Mouse (Mus musculus) CD8-positive naive resting alpha-beta T cell, adult 2 months (primary cell): ENCODE measurements around the gene Usp17la.
"Not testable (repeated sequence)": the region's sequence is repeated elsewhere in the genome, so short reads cannot be mapped to it uniquely, and the experiment has no call there.

ENCODE experiments used
- DNase-seq, 2 experiments: peaks; one replicate each; pipeline ENCODE4 v3.0.0; 2022; ENCODE audit warnings: low read depth in 2 of 2, low spot score in 2 of 2

Gene Usp17la

GRCm38 (mm10) chr7:104856709-104857108 is at the start of gene Usp17la:
Usp17la (plus strand) TSS chr7:104857009.
- not testable (repeated sequence) for DNase-seq

GRCm38 (mm10) chr7:104810335-104810734 is 46.5 kb upstream of the Usp17la start:
- DNase-seq = not testable (repeated sequence)

- no peak for DNase-seq
These were observed 14.3 kb upstream of the Usp17la start, which contains the start of gene Usp17lb for GRCm38 (mm10) chr7:104842503-104842902. Usp17lb (minus strand) TSS chr7:104842603.

DNA sequence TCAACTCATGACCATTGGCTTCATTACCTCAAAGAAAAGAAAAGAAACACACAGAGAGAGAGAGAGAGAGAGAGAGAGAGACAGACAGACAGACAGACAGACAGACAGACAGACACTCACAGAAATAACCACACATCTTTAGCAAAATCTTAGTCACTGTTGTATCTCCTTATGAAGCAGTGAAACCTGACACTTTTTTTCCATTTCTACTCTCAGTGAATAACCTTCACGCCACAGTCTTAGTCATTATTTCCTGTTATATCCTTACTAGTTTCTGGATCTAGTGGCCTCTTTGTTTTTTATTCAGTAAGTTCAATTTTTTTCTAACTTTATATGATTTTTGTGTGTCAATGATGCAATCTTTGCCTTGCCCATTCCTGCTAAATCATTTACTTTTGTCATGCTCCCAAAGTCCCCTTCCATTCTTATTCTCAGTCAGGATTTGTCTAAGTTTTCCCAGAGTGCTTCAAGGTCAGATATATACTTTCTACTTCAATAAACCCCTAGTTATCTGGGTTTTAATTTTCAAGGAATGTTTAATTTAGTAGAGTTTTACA is 13.0 kb upstream of the Usp17la start:
- no peak for DNase-seq

DNA sequence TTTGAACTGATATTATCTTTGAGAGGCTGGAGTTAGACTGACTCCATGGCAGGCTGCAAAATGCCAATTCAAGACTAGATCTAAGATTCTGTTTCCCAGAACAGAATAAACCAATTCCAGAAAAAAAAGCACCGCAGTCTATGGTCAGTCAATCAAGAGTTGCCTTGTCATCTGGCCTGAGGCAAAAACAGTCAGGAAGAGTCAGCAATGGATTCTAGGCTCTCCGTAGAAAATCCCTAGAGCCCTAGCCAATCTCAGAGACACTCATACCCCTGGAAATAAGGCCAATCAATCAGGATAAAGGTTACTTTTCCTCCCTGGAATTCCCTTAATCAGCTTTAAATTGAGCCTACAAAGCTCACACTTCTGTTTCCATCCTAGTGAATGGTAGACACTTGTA is 5.3 kb upstream of the Usp17la start:
- DNase-seq = not testable (repeated sequence)

- DNase-seq = no peak
These were observed 1.5 kb upstream of the Usp17la start for GRCm38 (mm10) chr7:104855248-104855750.

DNA sequence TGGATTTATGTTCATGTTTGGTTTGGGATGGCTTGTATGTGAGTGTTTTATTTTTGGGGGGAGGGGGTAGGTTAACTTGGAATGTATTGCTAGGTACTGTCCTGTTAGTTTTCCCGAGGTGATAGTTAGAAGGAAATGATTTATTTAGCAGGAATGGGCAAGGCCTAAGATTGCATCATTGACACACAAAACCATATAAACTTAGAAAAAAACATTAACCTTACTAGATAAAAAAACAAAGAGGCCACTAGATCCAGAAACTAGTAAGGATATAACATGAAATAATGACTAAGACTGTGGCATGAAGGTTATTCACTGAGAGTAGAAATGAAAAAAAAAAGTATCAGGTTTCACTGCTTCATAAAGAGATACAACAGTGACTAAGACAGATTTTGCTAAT is 874 bp downstream of the Usp17la start:
- DNase-seq = no peak

GRCm38 (mm10) chr7:104861381-104861780 is 4.6 kb downstream of the Usp17la start:
- no peak for DNase-seq

- DNase-seq = no peak
These were observed 20.9 kb downstream of the Usp17la start, which contains the start of gene Olfr665 for GRCm38 (mm10) chr7:104877731-104878130. Olfr665 (plus strand) TSS chr7:104878031.

- DNase-seq = no peak
These were observed 39.0 kb downstream of the Usp17la start, which contains the start of gene Olfr666 for GRCm38 (mm10) chr7:104895852-104896251. Olfr666 (minus strand) TSS chr7:104895952.
